Mouse (Mus musculus): ENCODE measurements around the gene Anapc13.

DNA sequence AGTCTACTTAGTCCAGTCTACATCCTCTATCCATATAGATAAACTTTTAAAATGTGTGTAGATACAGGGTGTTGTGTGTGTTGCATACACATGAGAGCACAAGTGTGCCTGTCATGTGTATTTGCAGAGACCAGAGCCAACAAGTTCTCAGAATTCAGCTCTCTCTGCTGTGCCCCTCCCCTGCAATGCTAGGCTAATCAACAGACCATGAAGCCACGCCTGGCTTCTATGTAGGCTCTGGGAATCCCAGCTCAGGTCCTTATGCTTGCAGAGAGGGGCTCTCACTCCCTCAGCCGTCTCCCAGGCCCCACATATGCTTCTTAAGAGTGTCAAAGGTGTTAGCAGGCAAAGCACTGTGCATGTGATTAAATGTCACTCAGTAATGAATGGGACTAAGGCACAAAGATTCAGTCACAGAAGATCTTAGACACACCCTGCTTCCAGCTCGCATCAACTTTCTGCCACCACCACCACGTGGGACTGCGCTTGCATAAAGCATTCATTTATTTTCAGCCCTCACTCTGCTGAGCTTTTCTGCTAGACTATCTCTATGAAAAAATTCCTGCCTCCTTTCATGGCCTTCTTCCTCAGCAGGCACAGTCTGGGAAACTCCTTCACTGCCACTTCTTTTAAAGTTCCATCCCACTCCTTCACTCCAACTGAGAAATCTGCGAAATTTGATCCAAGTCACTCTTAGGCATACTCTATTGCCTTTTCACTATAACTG lies 31.3 kb upstream of the Anapc13 start:
- TF ChIP-seq GATA1 (IDR thresholded peaks at IDR 0.05; ENCODE audit: borderline replicate concordance, low read length) = no peak
- TF ChIP-seq FLI1 (IDR thresholded peaks at IDR 0.05; ENCODE audit: low read length) = no peak
